Mouse (Mus musculus) lung, embryonic 14.5 days (tissue): Measurements from ENCODE around the gene Pdgfa. TPM values are rescaled to one million over a fixed set of nuclear protein-coding genes. Genes with fewer than 3 reads are reported as not detected.

Experiments used
- ATAC-seq: fragments of 200-750 bp; cut with Nextera tagmentation; 2 replicates; pipeline ENCODE4 v1.8.0; 2017; ENCODE audit warnings: mild to moderate bottlenecking, moderate TSS enrichment, moderate library complexity; ENCODE audit not compliant: insufficient read depth
- DNase-seq: peaks from one replicate; pipeline ENCODE4 v3.0.0-alpha.2; 2015
- H3K27ac ChIP-seq: fragments of 300-500 bp; sonication (generic); 2 replicates; pipeline ENCODE4 v1.5.1; 2014; ENCODE audit warnings: low read depth, mild to moderate bottlenecking, moderate library complexity
- H3K27me3 ChIP-seq: fragments of 300-500 bp; sonication (generic); 2 replicates; pipeline ENCODE4 v1.6.1; 2014; ENCODE audit warnings: low read length, control low read depth; ENCODE audit not compliant: insufficient read depth
- H3K36me3 ChIP-seq: fragments of 300-500 bp; sonication (generic); 2 replicates; pipeline ENCODE4 v1.6.1; 2014; ENCODE audit warnings: control low read depth; ENCODE audit not compliant: insufficient read depth
- H3K4me1 ChIP-seq: fragments of 300-500 bp; sonication (generic); 2 replicates; pipeline ENCODE4 v1.6.1; 2014; ENCODE audit warnings: antibody characterized with exemption, control low read depth; ENCODE audit not compliant: insufficient read depth
- H3K4me2 ChIP-seq: fragments of 300-500 bp; sonication (generic); 2 replicates; pipeline ENCODE4 v1.6.1; 2014; ENCODE audit warnings: mild to moderate bottlenecking
- H3K4me3 ChIP-seq: fragments of 300-500 bp; sonication (generic); 2 replicates; pipeline ENCODE4 v1.5.1; 2014; ENCODE audit warnings: low read depth, low read length
- H3K9ac ChIP-seq: fragments of 300-500 bp; sonication (generic); 2 replicates; pipeline ENCODE4 v1.6.1; 2014
- H3K9me3 ChIP-seq: fragments of 300-500 bp; sonication (generic); 2 replicates; pipeline ENCODE4 v1.6.1; 2016; ENCODE audit warnings: low read depth, low read length, control low read depth
- CTCF ChIP-seq: IDR thresholded peaks from 2 replicates; pipeline ENCODE4 v1.5.1; 2016; ENCODE audit warnings: antibody characterized with exemption, low read depth
- WGBS: fragments of 180-500 bp; shearing (Covaris S2); extraction: QIAGEN DNeasy Blood & Tissue Kit; methylation state at CpG from one replicate; pipeline ENCODE4 v1.1.7; 2014; 5-methylcytosine and 5-hydroxymethylcytosine counted together
- polyA plus RNA-seq: library from polyadenylated mRNA; unstranded; fragments of >200 nt; fragmentation: Nextera tagmentation; extraction: Ambion mirVana; gene quantifications from 2 replicates; pipeline ENCODE4 v1.2.1, GENCODE M21; 2014

Gene Pdgfa
- polyA plus RNA-seq, 1 experiment from 2014 or later = 40.9 TPM

- Histone ChIP-seq H3K4me1 (no peaks in the 10 kb centered on the region), H3K4me2 (no peak overlapping the region), H3K9ac (no peak overlapping the region), H3K36me3 (peaks cover 29% of the 10 kb centered on the region; the same call in 1 of the 2 replicates), H3K4me3 (no peak overlapping the region), H3K27ac (0 out of 2 replicates have a peak overlapping the region, but pooled peaks have one; percentile 1), H3K27me3 (no peaks in the 10 kb centered on the region), H3K9me3 (no peaks in the 10 kb centered on the region)
- ATAC-seq (no peak), DNase-seq (no peak)
- no peak for TF ChIP-seq CTCF
- 28% methylated on average over 3 of the region's 3 CpGs for WGBS
Measured at GRCm38 (mm10) chr5:138977759-138978158, 19.4 kb downstream of the Pdgfa start.

GRCm38 (mm10) chr5:138974911-138975485 is 22.2 kb downstream of the Pdgfa start:
- Histone ChIP-seq H3K36me3 (peaks cover 29% of the 10 kb centered on the region; the same call in 1 of the 2 replicates), H3K27ac (no peak overlapping the region), H3K9me3 (no peaks in the 10 kb centered on the region), H3K9ac (no peak overlapping the region), H3K27me3 (no peaks in the 10 kb centered on the region), H3K4me3 (no peak overlapping the region), H3K4me2 (no peak overlapping the region), H3K4me1 (peaks cover 7% of the 10 kb centered on the region; the same call in 1 of the 2 replicates)
- WGBS = 92% methylated on average over 8 of the region's 8 CpGs
- ATAC-seq (no peak), DNase-seq (no peak)
- no peak for TF ChIP-seq CTCF

GRCm38 (mm10) chr5:138973480-138973879 is 23.7 kb downstream of the Pdgfa start:
- ATAC-seq (no peak), DNase-seq (no peak)
- Histone ChIP-seq H3K4me1 (peaks cover 14% of the 10 kb centered on the region; the same call in 1 of the 2 replicates), H3K9me3 (no peaks in the 10 kb centered on the region), H3K36me3 (peaks cover 23% of the 10 kb centered on the region; the same call in 1 of the 2 replicates), H3K27ac (no peak overlapping the region), H3K27me3 (no peaks in the 10 kb centered on the region), H3K9ac (no peak overlapping the region), H3K4me3 (no peak overlapping the region), H3K4me2 (no peak overlapping the region)
- WGBS = 67% methylated on average over 6 of the region's 6 CpGs
- TF ChIP-seq CTCF = no peak

- H3K27me3 ChIP-seq = no peaks in the 10 kb centered on the region
- ATAC-seq = no peak
- no peak overlapping the region for H3K4me2 ChIP-seq
- H3K36me3 ChIP-seq = peaks cover 4% of the 10 kb centered on the region; the same call in 1 of the 2 replicates
- DNase-seq = no peak
- TF ChIP-seq CTCF = no peak
- peak overlapping the region; percentile 95; the same call in 1 of the 2 replicates for H3K27ac ChIP-seq
- no peak overlapping the region for H3K9ac ChIP-seq
- H3K4me3 ChIP-seq = no peak overlapping the region
- no peaks in the 10 kb centered on the region for H3K9me3 ChIP-seq
- 62% methylated on average over 9 of the region's 9 CpGs for WGBS
- H3K4me1 ChIP-seq = peaks cover 15% of the 10 kb centered on the region; the same call in 1 of the 2 replicates
Measured at GRCm38 (mm10) chr5:138971405-138971804, 25.8 kb downstream of the Pdgfa start.

- Histone ChIP-seq H3K4me2 (no peak overlapping the region), H3K27ac (peak overlapping the region; percentile 95), H3K27me3 (no peaks in the 10 kb centered on the region), H3K4me3 (no peak overlapping the region), H3K36me3 (0 out of 2 replicates have a peak, but pooled peaks cover 1% of the 10 kb centered on the region), H3K9ac (no peak overlapping the region), H3K4me1 (peaks cover 27% of the 10 kb centered on the region; the same call in 1 of the 2 replicates), H3K9me3 (no peaks in the 10 kb centered on the region)
- TF ChIP-seq CTCF = no peak
- WGBS = 24% methylated on average over 7 of the region's 7 CpGs
- ATAC-seq (peak; percentile 71), DNase-seq (peak; percentile 82)
Measured at GRCm38 (mm10) chr5:138970056-138970490, 27.1 kb downstream of the Pdgfa start.

- Histone ChIP-seq H3K36me3 (no peaks in the 10 kb centered on the region), H3K4me2 (peak overlapping the region; percentile 4; the same call in 1 of the 2 replicates), H3K4me1 (peaks cover 27% of the 10 kb centered on the region; the same call in 1 of the 2 replicates), H3K9ac (no peak overlapping the region), H3K4me3 (no peak overlapping the region), H3K27me3 (no peaks in the 10 kb centered on the region), H3K9me3 (no peaks in the 10 kb centered on the region), H3K27ac (peak overlapping the region; percentile 63; the same call in 1 of the 2 replicates)
- ATAC-seq = peak; percentile 44; the same call in 1 of the 2 replicates
- TF ChIP-seq CTCF = no peak
- 21% methylated on average over 7 of the region's 7 CpGs for WGBS
- peak; percentile 71 for DNase-seq
Measured at GRCm38 (mm10) chr5:138966033-138966724, 31.0 kb downstream of the Pdgfa start.

- ATAC-seq (no peak), DNase-seq (peak; percentile 35)
- Histone ChIP-seq H3K27me3 (no peaks in the 10 kb centered on the region), H3K9me3 (no peaks in the 10 kb centered on the region), H3K4me3 (no peak overlapping the region), H3K36me3 (no peaks in the 10 kb centered on the region), H3K4me2 (peak overlapping the region; percentile 4; the same call in 1 of the 2 replicates), H3K27ac (peak overlapping the region; percentile 63; the same call in 1 of the 2 replicates), H3K9ac (no peak overlapping the region), H3K4me1 (peaks cover 26% of the 10 kb centered on the region; the same call in 1 of the 2 replicates)
- no peak for TF ChIP-seq CTCF
- WGBS = 55% methylated on average over 2 of the region's 2 CpGs
Measured at GRCm38 (mm10) chr5:138965590-138965989, 31.6 kb downstream of the Pdgfa start.
